Mouse (Mus musculus): ENCODE measurements around the gene Lmbr1. TPM values are rescaled to one million over a fixed set of nuclear protein-coding genes. Genes with fewer than 3 reads are reported as not detected.

Gene Lmbr1
- polyA plus RNA-seq, 1 experiment from 2014 or later, result 13.9 TPM

DNA sequence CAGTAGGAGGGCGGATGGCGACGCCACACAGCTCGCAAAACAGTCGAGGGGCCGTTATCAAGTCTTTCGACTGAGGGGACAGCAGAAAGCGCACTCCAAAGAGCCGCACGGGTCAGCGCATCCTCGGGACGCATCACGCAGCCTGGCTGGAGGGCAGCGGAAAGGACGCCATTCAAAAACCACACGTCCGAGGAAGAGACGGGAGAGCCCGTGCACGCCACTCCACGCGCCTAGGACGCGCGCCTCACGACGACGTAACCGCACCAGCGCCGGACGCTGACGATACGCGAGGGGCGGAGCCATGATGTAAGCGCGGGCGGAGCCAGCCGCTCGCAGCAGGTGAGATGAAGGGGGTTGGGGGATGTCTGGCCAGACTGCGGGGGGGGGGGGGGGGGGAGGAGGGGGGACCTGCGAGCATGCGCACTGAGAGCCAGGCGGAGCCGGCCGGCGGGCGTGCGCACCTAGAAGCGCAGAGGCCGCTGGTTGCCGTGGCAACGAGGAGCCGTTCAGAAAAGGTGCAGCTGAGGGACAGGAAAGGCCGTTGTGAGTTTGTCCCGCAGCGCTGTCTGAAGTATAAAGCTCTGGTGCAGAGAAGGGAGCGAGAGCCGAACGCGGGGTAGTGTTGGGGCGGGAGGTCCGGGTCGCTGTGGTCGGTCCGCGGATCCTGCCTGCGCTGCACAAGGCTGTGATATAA, 182.5 kb downstream of the Lmbr1 start, which contains the start of gene Rnf32:
Gene Rnf32, plus strand, starts transcription at position 423 of the 694 bp plus-strand sequence.
- peak within 1 kb of the TSS; percentile 83 for H3K9ac ChIP-seq (ENCODE audit: low read length)
- H3K4me2 ChIP-seq, result peak within 1 kb of the TSS; percentile 75
- DNase-seq (ENCODE audit: low spot score, missing footprints) (peak; percentile 99), ATAC-seq (ENCODE audit: low FRiP score) (peak; percentile 97)
- H3K27me3 ChIP-seq (ENCODE audit: control insufficient read depth, insufficient read depth, low read length), result no peaks in the 10 kb centered on the region
- under 1% methylated on average over 59 of the region's 70 CpGs for WGBS
- peak within 1 kb of the TSS; percentile 67; the same call in 1 of the 2 replicates for H3K27ac ChIP-seq (ENCODE audit: low read depth, low read length)
- H3K4me3 ChIP-seq (ENCODE audit: low read depth, low read length), result peak within 1 kb of the TSS; percentile 57
- no peaks in the 10 kb centered on the region for H3K36me3 ChIP-seq (ENCODE audit: control insufficient read depth, insufficient read depth, low read length)
- no peaks in the 10 kb centered on the region; the same call in 1 of the 2 replicates for H3K4me1 ChIP-seq (ENCODE audit: control insufficient read depth, insufficient read depth, low read length)
- no peaks in the 10 kb centered on the region for H3K9me3 ChIP-seq (ENCODE audit: control insufficient read depth, low read length)

DNA sequence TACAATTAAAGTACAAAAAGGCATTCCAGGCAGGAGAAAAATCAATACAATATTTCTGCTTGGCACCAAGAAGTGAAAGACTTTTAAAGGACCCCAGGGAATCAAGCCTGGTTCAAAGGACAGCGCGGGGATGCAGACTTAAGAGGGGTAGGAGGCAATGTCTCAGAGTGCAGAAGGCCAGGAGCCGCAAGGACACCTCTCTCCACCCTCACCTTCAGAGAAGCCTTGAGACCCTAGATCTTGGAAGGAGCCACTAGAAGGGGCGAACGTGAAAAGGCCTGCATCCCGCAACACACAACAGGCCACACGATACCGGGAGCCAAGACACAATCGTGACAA, 183.0 kb downstream of the Lmbr1 start:
- Histone ChIP-seq H3K9ac (ENCODE audit: low read length) (peak overlapping the region; percentile 83), H3K27ac (ENCODE audit: low read depth, low read length) (peak overlapping the region; percentile 67; the same call in 1 of the 2 replicates), H3K9me3 (ENCODE audit: control insufficient read depth, low read length) (no peaks in the 10 kb centered on the region), H3K27me3 (ENCODE audit: control insufficient read depth, insufficient read depth, low read length) (no peaks in the 10 kb centered on the region), H3K4me2 (peak overlapping the region; percentile 75), H3K4me1 (ENCODE audit: control insufficient read depth, insufficient read depth, low read length) (no peaks in the 10 kb centered on the region; the same call in 1 of the 2 replicates), H3K4me3 (ENCODE audit: low read depth, low read length) (peak overlapping the region; percentile 57), H3K36me3 (ENCODE audit: control insufficient read depth, insufficient read depth, low read length) (no peaks in the 10 kb centered on the region)
- WGBS, result 1% methylated on average over 9 of the region's 9 CpGs
- DNase-seq (ENCODE audit: low spot score, missing footprints), result no peak
- no peak; the same call in none of the 2 replicates for ATAC-seq (ENCODE audit: low FRiP score)

DNA sequence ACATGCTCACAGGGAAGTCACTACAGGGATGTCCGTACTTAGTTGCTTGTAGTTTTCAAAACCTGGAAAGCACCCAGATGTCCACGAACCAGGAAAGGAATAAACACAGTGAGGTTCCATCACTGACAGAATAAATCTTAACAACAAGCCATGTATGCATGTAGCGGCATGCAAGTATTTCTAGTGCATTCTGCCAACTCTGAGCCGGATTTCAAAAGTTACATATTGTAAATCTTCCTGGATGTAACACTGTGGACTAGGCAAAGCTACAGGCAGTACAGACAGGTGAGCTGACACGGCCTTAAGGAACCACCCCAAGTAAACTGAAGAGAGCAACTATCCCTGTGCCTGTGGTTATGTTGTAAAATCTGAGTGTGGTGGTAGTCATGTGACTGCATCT, 191.4 kb downstream of the Lmbr1 start:
- no peak overlapping the region for H3K9ac ChIP-seq (ENCODE audit: low read length)
- WGBS, result 83% methylated on average over 5 of the region's 5 CpGs
- ATAC-seq (ENCODE audit: low FRiP score), result no peak
- H3K9me3 ChIP-seq (ENCODE audit: control insufficient read depth, low read length), result no peaks in the 10 kb centered on the region
- H3K4me1 ChIP-seq (ENCODE audit: control insufficient read depth, insufficient read depth, low read length), result no peaks in the 10 kb centered on the region
- no peaks in the 10 kb centered on the region for H3K36me3 ChIP-seq (ENCODE audit: control insufficient read depth, insufficient read depth, low read length)
- no peak overlapping the region for H3K4me2 ChIP-seq
- H3K27me3 ChIP-seq (ENCODE audit: control insufficient read depth, insufficient read depth, low read length), result no peaks in the 10 kb centered on the region
- no peak overlapping the region for H3K4me3 ChIP-seq (ENCODE audit: low read depth, low read length)
- DNase-seq (ENCODE audit: low spot score, missing footprints), result no peak
- H3K27ac ChIP-seq (ENCODE audit: low read depth, low read length), result no peak overlapping the region

Small RNAs within 50 kb of the gene (microRNA-seq; reads per million reads assigned to microRNA genes)
- gene Gm23801, result not detected

Other genes with a start within 250 kb of the Lmbr1 start
- 9.6 and 10.6 TPM in 2 replicates for gene Rnf32, start 182.4 kb downstream of the Lmbr1 start, polyA plus RNA-seq (2014; fragmentation: Nextera tagmentation; extraction: Ambion mirVana)
- 26.4 and 32.1 TPM in 2 replicates for gene Nom1, start 56.3 kb upstream of the Lmbr1 start, polyA plus RNA-seq (2014; fragmentation: Nextera tagmentation; extraction: Ambion mirVana)
- not detected in 2 replicates for gene Mnx1, start 100.1 kb upstream of the Lmbr1 start, polyA plus RNA-seq (2014; fragmentation: Nextera tagmentation; extraction: Ambion mirVana)
- 36.2 and 38.3 TPM in 2 replicates for gene Ube3c, start 190.9 kb upstream of the Lmbr1 start, polyA plus RNA-seq (2014; fragmentation: Nextera tagmentation; extraction: Ambion mirVana)